Mouse (Mus musculus) ovary, adult 18-20 months (tissue): ENCODE measurements around the gene Nup133.
A peak's percentile ranks its signal among the peaks of the same experiment; 100 is the strongest.

Experiments used
- DNase-seq: peaks from one replicate; pipeline ENCODE4 v3.0.0; 2022; ENCODE audit warnings: low spot score, mixed read lengths

Nup133 gene

DNA sequence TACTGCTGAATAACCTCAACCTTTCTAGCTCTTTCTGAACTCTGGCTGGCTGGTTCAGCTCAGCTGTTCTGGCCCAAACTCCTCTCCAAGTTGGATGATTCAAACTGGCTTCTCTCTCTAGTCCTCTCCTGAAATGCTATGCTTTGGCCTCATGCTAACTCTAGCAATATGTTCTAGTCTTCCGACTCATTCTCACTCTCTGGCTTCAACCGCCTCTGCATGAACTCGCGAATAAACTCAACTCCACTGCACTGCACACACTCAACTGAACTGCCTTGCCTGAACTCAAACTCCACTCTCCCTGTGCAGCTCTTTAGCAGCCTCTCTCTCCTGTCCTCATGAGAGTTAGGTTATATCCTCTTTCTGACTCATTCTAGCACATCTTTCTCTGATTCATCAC lies 61.9 kb downstream of the Nup133 start:
- DNase-seq = no peak

DNA sequence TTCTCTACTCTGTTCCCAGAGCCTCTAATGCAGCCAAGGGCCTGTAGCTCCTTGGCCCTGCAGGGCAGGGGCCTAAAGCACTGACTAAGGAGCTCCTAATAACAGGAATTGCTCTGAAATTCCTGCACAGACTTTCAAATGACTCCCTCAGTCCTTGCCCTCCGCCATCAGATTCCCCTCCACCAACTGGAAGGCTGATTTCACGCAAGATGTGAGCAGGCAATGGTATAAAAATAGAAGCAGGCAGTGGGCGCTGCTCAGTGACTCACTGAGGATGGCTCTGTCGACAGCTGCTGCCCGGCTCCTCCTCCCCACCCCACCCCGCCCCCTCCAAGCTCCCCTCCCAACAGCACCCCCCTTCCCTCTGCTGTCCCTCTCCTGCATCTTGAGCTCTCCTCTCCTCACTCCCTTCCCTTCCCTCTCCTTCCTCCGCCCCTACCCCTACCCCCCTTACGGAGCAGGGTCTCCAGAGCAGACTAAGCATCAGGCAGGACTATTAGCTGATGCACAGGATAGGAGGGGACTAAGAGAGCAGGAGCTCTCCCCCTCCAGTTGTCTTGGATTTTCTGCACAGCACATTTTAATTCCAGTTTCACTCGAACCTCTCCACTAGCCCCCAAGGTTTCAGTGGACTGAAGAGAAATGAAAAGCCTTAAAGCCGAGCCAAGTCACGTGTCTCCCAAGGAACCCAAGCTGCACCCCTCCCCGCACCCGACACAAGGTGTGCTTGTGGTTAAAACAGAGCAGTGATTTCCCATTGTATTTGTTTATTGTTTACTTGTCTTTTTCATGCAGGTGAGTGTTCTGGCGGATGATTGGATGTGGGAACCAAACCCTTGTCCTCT lies 64.1 kb downstream of the Nup133 start:
- DNase-seq = no peak

DNA sequence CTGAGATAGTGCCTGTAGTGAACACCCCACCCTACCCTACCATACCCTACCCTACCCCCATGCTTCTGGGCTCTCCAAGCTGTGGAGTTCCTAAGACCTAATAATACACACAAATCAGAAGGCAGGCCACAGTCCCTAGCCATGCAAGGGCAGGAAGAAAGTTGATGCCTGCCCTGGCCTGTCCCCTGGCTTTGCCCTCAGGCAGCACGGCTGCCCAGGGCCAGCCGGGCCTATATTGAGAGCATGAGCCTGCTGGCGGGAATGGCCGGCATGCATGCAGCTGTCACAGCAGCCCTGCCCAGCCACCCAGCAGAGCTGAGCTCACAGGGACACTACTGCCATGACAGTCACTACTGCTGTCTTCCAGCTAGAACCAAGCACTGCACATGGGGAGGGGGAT lies 66.0 kb downstream of the Nup133 start:
- no peak for DNase-seq

DNA sequence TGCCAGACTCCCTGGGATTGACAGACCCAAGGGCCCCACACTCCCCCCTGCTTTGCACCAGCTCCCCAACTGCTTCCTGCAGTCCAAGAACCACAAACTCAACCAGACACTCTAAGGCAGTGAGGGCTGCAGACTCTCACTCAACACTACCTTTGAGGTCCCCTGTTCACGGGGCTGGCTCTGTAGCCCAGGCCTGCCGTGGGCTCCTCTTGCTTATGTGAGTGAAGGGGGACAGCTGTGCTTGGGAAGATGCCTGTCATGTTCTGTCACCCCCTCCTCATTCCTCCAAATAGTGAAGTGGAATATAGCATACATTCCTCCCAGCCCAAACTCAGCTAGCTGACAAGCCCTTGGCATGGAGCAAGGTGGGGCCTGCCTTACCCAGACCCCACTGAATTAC lies 66.7 kb downstream of the Nup133 start:
- no peak for DNase-seq

DNA sequence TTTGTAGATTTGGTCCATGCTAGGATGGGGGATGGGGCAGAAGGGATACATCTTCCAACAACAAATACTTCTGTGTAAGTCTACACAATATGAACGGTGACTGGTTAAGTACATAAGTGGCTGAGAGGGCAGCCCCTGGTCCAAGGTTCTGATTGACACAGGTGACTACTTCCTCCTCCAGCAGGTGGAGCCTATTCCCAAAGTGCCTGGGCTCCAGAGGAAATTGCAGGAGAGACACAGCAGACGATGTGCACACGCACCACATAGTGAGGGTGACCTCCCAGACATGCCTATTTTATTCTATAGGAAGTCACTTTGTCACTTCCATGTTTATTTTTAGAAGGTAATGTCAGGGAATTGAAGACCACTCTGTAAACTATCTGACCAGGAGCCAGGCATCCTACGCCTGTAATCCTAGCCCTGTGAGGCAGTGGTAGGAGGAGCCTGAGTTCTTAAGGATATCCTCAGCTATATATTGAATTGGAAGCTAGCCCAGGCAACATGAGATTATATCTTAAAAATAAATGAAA lies 68.2 kb downstream of the Nup133 start:
- DNase-seq = no peak

DNA sequence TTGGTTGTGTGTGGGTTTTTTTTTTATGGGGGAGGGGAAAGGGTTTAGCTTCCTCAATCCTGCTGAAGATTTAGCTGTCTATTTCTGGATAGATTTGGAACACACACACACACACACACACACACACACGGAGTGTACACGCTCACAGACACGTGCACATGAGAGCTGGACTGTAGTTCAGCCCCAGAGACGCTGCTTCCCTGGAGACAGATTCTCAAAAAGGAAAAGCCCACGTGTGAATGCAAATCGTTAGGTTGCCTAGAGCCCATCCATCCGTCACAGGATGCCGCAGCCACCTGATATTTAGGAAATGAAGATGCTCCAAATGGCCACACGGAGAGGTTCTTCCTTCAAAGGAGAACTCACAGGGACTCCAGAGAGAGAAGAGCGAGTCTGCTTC lies 68.8 kb downstream of the Nup133 start:
- no peak for DNase-seq

DNA sequence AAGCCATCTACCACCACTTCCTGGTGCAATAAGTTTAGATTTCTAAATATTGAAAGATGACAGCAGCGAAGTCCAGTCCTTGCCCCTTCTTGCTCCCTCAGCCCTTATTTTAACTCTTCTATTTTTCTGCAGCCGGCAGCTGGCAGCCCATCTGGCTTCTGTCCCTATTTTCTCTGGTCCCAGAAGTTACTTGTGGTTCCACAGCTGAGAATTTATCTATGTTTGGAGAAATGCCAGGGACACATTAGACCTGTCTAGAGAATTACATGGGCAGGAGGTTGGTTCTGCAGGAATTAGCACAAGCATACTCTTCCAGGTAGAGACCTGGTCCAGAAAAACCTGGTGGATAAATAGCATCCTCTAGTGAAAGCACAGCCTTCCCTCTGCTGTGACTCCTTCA lies 71.2 kb downstream of the Nup133 start:
- no peak for DNase-seq

DNA sequence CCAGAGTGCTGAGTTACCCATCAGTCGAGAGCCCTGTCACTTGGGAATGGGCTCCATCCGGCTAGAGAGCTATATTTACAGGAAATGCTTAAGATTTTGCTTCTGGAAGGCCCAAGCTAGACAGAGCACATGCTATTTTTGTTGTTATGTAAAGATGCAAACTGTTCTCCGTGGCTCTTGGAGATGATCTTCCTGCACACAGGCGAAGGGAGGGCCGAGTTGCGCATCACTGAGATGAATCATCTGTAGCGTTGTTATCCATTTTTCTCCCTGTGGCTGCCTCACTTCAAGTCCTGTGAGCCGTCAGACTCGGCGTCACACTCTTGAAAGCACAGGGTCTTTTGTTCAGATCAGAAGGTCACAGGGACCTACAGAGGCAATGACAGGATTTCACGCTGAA lies 74.7 kb downstream of the Nup133 start:
- DNase-seq = no peak

DNA sequence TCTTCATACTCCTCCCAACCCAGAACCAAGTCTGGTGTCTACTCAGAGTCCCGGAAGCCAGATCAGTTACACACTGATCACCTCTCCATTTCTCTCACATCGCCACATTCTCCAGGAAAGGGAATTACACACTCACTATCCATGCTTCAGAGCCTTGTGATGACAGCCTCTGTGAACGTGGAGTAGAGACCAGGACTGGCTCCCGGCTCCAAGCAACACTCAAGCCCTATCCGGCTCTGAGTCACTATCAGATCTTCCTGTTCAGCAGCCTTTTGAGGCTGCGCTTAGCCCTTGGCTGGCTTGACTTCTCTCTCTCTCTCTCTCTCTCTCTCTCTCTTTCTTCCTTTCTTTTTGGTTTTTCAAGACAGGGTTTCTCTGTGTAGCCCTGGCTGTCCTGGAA lies 75.7 kb downstream of the Nup133 start:
- DNase-seq = no peak

DNA sequence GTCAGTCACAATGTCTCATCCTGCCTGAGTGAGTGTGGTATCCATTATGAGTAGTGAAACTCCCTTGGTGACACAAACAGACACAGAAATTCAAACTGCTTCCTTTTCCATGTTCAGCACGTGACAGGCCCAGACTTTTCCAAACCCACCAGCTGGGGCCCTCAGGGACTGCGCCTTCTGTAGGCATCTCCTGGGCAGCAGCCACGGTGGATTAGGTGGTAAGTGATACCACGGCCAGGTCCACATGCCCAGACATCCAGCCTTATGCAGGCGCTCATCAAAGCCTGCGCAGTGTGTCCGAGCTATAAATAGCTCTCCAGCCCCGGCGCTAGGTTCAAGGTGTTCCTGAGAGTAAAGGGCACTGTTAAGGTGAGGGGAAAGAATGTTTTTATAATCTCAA lies 77.0 kb downstream of the Nup133 start:
- no peak for DNase-seq

DNA sequence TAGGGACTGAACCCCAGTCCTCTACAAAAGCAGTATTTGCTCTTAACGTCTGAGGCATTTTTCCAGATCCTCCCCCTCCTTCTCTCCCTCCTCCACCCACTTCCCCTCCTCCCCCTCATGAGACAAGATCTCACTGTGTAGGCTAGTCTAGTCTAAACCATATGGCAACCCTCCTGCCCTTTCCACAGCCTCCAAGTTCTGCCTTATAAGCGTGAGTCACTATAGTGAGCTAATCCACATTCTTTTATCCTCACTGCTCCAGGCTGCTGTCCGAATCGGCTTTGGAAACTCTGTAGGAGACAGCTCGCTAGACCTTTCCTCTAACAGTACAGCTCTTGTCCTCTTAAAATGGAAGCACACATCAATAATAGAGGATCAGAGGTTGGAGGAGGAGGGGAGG lies 82.1 kb downstream of the Nup133 start:
- no peak for DNase-seq

DNA sequence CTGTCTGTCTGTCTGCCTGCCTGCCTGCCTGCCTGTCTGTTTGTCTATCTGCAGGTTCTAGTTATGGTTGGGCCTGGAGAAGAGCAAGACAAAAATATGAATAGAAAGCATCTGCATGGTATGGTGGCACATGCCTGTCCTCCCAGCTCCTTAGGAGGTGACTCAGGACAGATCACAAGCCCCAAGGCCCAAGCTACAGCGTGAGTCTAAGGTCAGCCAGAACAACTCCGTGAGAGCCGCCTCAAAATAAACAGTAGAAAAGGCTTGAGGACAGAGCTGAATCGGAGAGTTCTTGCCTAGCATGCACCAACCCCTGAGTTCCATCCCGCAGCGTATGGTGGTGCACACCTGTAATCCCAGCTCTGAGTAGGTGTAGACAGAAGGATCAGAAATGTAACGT lies 83.3 kb downstream of the Nup133 start:
- no peak for DNase-seq

DNA sequence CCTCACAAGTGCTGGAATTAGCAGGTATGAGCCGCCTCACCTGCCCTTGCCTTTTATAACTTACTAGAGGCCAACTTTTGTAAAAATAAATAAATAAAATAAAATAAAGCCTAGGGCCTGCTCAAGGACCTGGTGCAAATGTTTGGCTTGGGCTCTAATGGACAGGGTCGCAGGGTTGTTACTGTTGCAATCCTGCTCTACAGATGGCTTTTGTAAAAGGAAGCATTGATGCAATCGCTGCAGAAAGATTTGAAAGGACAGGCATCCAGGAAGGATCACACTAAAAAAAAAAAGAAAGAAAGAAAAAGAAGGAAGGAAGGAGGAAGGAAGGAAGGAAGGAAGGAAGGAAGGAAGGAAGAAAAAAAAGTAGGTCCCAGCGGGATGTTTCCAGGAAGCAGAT lies 88.7 kb downstream of the Nup133 start:
- no peak for DNase-seq

DNA sequence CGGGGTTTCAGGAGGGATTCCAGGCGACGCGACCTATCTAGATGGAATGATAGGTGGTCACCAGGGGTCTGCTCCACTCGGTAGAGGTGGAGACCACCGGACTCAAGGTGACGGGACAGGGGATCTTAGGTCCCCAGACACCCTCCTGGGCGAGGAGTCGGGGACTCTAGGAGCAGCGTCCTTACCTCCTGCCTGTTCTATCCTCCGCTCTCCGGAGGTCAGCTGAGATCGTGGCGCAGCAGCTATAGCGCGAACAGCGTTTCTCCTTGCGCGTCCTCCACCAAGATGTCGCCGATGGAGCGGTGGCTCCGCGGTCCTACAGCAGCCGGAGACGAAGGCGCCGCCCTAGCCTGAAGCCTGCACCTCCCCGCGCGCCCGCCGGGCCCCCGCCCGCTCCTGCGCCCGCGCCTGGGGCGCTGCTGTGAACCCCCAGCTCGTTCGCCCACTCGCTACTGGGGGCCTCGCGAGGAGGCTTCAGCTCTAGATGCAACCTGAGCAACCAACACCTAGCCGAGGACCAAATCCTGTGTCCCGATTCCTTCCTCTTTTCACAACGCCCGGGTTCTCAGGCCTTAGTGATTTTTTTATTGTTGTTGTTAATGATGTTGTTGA lies 89.3 kb downstream of the Nup133 start, which contains the start of gene Ccsap:
Ccsap (minus strand) TSS at position 562 of the 612 bp plus-strand sequence.
- peak; percentile 6 for DNase-seq

DNA sequence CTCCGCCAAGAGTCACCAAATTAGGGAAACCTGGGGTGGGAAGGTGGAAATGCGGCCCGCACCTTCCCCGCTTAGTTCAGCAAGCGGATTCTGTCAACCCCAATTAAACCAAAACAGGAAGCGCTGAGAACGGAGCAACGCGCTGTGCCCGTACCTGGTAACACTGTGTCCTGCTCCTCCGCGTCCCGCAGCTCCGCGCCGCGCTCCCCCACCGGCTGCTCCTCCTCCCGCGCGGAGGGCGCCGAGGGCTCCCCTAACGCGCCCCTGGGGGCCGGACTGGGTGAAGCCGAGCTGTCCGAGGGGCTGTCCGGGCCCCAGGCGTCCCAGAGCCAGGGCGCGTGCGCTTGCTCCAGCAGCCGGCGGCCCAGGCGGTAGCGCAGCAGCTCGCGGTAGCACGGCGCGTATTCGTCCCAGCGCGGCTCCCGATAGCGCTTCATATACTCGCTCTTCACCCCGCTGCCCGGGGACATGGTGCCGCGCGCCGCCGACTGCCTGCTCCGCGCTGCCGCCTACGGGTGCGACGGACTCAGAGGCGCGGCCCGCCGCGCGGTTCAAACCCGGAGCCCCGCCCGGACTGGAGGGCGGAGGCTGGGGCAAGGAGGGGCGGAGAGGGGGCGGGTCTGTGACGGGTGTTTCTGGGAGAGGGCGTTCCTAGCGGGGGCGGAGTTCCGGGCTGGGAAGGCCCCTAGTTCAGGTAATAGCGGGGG lies 90.0 kb downstream of the Nup133 start:
- peak; percentile 85 for DNase-seq

DNA sequence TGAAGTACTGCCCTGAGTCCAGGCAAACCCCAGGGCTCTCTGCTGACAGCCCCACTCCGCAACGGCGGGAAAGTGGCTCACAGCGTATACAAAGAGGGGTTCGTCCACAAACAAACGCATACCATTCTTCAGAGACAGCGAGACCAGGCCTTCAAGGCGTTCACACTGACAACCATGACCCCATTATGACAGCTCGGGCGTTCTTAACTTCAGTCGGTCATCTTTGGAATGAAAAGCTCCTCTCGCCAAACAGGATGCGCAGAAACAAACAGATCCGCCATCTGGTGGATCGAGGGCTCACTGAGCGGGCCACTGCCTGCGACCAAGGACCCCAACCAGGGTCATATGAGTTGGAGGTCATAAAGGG lies 90.5 kb downstream of the Nup133 start:
- no peak for DNase-seq

DNA sequence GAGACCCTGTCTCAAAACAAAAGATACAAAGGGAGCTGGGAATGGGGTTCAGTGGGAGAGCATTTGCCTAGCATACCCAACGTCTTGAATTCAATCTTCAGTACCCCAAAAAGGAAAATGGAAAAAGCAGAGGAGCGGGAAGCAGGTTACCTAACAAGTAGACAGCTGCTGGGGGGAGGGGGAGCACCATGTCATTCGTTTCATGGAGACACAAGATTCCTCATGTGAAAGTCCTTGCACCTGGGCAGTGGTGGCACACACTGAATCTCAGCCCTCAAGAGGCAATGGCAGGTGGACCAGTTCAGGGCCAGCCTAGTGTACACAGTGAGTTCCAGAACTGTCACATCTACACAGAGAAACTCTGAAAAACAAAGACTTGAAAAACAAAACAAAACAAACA lies 91.7 kb downstream of the Nup133 start:
- DNase-seq = no peak

DNA sequence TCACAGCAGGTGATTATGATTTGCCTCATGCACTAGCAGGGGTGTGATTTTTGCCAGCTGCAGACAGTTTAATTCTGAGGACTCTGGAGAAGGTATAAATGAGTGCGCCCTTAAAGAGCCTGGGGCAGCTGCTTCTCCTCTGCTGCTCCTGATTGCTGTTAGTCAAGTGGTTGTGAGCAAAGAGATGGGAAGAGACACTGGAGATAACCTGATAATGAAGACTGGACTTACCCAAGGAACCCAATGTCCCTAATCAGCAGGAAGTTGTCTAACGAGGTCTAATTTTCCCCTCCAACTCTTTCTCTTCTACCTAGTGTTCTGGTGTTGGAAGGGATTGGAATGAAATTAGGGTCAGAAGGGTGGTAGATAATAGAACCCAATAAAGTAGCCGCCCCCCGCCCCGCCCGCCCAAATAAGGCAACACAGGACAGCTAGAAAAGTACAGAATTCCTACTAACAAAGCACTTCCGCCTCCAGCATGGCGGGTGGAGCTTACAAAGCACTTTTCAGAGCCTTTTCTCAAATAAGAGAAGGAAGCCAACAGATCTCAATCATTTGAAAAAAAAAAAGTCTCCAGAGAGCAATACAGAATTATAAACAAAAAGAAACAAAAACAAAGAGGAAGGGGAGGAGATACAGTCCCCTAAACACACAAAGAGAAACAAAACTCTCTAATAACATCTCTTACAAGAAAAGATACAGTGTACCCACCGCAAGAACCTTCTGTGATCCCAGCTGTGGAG lies 94.2 kb downstream of the Nup133 start:
- no peak for DNase-seq

DNA sequence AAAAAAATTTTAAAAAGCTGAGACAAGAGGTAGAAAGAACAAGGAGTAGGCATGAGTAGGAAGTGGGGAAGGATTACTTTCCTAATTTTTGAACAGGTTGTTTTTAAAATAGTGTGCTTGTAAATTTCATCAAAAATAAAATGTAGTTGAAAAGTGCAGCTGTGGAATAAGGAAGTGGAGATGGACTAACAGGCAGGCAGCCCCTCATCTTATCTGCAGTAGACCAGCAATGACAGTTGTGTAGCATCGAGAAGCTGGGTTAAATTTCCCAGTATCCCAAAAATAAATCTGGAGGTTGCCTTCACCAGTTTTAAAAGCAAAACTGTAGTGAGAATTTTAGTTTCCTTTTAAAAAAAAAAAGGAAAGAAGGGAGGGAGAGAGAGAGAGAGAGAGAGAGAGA lies 94.8 kb downstream of the Nup133 start:
- no peak for DNase-seq

DNA sequence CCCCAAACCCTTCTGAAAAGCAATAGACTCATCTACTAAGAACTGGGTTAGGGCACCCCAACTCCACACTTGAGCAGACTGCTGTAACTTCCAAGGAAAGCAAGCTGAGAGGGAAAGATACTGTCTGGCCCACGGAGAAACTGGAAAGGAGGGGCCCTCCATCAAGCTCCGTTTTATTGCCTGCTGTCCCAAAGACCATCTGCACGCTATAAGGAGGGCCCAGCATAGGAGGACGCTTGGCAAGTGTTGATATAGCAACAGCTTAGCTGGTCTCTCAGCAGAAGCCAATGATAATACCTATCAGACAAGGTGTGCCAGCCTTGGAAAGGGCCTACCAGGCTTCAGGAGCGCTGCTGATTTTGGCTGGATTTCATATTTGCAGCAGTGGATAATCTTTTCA lies 97.5 kb downstream of the Nup133 start:
- no peak for DNase-seq

DNA sequence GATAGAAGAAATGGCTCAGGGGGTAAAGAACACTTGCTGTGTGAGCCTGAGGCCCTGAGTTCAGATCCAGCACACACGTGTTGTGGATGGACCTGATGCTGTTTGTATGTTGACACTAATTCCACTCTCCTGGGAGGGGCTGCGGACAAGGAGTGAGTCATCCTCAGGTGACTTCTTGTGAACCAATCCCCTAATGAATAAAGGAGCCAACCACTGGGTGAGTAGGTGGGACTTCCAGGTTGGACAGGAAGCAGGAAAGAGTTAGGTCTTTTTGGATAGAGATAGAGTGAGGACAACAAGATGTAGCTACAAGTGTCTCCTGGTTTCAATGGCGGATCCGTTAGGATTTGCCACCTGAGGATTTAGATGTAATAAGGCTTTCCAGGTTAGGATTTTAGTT lies 99.7 kb downstream of the Nup133 start:
- no peak for DNase-seq

DNA sequence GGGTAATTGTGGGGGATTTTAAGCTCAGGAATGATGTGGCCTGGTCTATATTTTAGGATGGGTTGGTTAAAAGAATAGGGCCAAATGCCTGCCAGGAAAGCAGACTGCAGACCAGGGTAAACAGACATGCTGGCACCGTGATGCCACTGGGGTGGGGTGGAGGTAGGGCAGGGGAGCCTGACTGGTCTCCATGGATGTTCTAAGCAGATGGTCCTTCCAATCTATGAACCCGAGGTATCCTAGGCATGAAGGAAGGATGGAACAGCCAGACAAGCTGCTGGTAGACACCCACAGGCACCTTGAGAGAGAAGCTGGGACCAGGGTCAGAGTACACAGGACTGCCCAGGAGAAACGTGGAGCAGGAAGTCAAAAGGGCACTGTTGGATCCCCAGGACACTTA lies 101.5 kb downstream of the Nup133 start:
- no peak for DNase-seq
